ENCODE assay signal across 2 mouse cellular contexts in genomic region chr13:23503797-23504196, GRCm38 (mm10).
TF ChIP-seq lines count a peak whose summit lies in the region.

No protein-coding gene starts in this region.

TF ChIP-seq in MEL, 35 proteins besides CTCF, POLR2A, EP300 and RAD21 (continued from another document):
- TF ChIP-seq USF2 (IDR thresholded peaks at IDR 0.05; ENCODE audit: borderline replicate concordance in 1 of 2, insufficient read depth in 1 of 2, low read depth in 1 of 2, low read length in 2 of 2) (no peak), GATA1 (IDR thresholded peaks at IDR 0.05; ENCODE audit: low read depth, low read length) (peak; percentile 96)

TF ChIP-seq in myocyte, 11 proteins besides CTCF, POLR2A, EP300 and RAD21 (continued from another document):
- TF ChIP-seq USF1 (IDR thresholded peaks at IDR 0.05; ENCODE audit: low read depth) = peak; percentile 93
